Mouse (Mus musculus) T-cell, adult 2 months (primary cell): ENCODE data around the gene Hnf1b.
A peak's percentile ranks its signal among the peaks of the same experiment; 100 is the strongest.

Experiments used
- DNase-seq: peaks from one replicate; pipeline ENCODE4 v3.0.0; 2022; ENCODE audit warnings: low spot score

Gene Hnf1b

DNA sequence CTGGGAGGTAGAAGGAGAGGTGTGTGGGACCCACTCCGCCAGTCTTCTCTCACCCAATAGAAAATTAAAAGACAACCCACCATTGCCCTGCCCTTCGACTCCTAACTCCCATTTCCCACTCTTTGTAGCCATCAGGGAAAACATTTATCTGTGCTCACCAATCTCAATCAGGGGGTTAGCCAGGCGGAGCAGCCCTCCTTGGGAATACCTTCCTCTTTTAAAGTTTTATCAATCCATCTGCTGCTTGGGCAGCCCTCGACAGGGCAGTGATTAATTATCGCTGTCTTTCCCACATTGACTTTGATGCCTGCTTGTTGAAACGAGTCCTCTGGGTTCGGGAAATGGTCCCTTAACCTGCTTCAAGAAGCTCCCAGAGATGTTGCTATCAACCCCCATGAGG lies 47.7 kb downstream of the Hnf1b start:
- DNase-seq, result no peak

DNA sequence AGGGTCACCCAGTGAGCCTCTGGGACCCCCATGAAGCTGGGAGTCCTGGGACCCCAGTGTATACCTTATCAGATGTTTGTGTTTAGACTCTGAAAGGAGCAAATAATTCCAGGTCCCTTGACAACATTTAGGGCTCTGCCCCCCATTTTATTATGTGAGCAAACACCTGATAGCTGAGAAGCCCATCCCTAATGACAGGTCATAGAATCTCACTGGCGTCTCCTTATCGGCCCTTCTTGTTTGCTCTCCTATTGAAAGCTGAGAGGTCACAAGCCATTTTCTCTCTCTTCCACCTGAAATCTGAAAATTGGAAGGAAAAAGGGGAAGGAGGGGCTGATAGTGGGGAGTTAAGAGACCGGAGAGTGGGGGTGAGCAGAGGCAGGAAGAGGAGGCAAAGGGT lies 52.9 kb downstream of the Hnf1b start:
- no peak for DNase-seq

DNA sequence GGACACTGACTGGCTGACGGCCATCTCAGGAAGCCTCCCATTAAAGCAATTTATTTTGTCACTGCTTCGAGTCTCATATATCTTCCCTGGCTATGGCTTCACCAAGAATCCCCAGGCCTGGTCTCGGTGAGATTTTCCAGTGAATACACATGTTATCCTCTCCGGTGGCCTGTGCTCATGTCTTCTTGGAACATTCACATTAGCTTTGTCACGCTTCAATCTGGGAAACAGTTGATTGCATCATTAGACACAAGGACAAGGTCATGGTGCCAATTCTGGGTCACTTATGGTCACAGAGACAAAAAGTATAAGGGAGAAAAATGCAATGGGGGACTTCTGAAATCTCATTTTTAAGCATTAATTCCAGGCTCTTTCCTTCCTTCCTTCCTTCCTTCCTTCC lies 55.9 kb downstream of the Hnf1b start:
- DNase-seq, result no peak

DNA sequence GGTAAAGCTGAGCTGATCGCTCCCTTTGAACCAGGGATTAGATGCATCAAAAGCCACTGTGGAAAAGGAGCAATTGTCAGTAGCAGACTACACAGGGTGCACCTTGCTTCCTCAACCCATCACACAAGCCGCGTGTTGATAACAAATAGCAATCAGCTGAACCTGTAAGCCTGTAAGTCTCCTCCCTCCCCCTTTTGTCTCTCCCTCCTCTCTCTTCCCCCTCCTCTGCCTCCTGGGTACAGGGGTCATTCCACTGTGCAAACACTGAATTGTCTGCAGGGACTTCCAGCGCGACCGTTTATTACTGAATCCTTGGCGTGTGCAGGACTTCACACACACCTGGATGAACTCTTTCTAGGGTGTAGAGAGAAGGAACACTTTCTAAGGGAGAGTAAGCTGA lies 58.5 kb downstream of the Hnf1b start:
- DNase-seq, result no peak

DNA sequence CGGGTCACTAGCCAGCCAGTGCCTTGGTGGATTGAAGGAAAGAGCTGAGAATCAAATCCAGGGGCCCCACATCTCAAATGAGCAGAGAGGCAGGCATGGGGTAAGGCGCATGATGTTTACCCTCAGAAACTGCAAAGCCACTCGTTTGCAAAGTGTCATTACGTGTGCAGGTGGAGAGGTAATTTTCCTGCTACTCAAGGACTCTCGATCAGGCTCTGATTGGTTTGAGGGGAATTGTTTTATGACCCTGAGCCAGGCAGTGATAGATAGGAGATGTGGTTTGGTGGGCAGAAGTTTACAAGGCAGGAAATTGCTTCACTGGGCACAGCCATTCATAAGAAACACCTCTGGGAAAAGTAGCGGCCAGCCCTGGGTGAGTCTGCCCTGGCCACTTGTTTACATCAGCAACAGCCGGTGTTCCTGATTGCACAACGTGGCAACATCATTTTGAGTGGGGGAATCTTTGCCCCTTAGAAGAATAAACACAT lies 64.0 kb downstream of the Hnf1b start:
- DNase-seq, result no peak

DNA sequence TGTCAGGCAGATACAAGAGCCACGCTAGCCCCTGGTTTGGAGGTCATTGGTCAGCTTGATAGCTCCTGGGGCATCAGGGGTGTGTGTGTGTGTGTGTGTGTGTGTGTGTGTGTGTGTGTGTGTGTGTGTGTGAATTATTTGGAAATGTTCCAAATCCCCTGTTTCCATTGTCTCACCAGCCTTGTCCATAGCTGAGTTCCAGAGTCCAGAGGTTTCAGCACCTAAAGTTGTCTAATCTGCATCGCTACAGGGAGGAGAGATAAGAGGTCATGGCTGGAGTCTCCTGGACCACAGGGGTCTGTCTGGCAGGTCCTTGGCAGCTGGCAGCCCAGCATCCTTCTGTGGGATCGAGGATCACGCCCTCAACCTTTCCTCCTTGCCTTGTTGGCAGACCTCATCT lies 64.6 kb downstream of the Hnf1b start:
- DNase-seq, result no peak

DNA sequence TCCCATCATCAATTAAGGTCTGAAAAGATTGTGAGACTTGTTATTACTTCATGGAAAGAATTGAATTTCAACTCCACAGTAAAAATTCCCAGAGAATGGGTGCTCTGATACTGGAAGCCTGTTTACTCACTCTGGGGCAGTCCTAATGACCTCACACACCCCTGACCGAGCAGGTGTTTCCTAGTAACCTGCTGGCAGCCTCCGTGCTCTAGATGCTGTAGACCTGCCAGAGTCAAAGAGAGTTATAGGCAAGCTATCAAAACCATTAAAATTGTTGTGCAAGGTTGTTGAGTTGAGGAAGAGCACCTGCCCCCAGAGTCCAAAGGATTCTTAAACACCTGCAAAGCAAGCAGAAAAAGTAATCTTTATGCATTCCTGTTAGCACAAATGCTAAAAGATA lies 72.7 kb downstream of the Hnf1b start:
- DNase-seq, result no peak

DNA sequence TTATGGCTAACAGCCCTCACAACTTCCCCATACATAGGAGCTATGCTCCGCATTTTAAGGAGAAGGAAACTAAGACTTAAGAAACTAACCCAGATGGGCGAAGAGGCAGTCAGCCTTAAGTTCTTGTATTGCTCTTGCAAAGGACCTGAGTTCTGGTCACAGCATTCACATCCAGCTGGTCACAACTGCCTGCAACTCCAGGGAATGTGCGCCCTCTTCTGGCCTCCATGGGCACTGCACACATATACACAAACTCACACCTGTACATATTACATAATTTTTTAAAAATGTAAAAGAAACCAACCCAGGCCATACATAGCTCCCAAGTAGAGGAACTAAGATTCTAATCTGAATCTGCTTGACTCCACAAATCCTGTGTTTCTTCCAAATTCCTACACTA lies 77.2 kb downstream of the Hnf1b start:
- peak; percentile 11 for DNase-seq

DNA sequence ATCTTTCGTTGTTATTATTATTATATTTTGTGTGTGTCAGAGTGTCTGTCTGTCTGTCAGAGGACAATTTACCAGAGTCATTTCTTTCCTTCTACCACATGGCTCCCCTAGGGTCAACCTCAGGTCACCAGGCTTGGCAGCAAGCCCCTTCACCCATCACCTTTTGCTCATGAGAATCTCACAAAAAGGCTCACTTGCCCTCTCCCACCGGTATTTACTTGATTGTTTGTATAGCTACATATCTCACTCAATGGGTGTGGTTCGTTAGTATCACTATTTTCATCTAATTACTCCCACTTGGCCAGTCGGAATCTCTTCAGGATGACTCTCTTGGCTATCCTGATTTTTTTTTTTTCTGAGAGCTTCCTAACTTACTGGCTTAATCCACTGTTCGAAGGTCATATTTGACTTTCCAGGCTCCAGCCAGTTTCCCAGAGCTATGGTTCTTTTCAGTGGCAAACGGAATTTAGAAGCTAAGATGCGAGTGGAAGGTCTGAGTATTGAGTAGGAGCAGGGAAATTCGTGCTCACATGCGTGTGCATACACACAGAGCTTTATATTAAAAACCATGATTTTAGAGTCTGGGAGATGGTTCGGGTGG lies 82.7 kb downstream of the Hnf1b start:
- no peak for DNase-seq

DNA sequence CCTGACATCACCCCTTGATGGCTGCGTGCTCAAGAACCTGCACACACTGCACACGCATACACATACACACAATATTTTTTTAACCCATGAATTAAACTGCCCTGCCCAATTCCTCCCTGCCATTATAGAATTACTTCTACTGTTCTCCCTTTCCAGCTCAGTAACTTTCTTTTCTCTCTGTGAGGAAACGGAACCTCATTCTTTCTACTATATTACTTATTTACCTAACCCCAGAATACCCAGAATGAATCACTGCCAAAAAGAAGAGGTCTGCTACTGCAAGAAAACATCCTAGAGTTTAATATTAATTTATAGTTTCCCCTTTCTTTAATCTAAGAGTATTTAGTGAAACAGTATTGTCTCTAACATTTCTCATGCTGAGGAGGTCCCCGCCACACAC lies 83.5 kb downstream of the Hnf1b start:
- DNase-seq, result no peak

DNA sequence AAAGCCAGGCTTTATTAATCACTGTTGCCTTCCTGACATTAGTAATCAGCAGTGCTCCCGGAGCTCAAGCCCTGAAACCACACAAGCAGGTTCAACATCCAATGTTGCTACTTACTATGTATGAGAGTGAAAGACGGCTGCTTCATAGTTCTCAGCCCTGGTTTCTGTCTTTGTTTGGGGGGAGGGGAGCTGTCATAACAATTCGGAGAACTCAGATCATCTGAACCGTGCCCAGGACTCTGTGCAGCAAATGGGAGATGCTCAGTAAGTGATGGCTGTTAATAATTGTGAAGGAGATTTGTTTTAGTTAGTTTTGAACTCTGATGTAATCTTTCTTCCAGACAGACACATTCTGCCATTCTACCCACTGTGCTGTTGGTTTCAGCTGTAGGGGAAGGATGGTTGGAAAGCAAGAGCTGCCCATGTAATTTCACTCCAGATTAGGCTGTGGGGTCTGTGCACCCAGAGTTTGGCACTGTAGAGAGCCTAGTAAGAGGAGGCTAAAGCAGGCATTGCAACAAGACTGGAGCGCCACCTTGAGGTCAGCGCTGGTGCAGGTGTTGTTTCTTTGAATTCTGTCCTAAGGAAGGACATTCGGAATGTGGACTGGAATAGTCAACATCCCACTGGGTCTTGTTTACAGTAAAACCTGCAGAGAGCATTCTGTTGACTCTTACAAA lies 86.3 kb downstream of the Hnf1b start:
- DNase-seq, result peak; percentile 52

DNA sequence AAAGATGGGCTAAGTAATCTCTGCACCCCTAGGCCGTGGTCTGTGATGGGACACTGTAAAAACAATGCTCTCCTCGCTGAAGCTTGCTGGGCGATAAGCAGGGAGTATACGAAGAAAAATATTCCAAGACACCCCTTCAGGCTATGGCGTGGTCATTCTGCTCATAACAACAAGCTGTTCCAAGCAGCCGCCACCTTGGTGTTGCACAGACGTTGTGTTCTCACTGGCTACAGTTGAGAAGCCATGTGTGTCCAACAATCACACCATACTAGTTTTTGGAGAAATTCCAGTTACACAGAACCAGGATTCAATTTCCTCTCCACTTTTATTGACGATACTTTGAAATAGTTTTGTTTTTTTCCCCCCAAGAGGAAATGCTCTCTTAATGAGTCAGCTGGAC lies 88.7 kb downstream of the Hnf1b start:
- DNase-seq, result no peak

DNA sequence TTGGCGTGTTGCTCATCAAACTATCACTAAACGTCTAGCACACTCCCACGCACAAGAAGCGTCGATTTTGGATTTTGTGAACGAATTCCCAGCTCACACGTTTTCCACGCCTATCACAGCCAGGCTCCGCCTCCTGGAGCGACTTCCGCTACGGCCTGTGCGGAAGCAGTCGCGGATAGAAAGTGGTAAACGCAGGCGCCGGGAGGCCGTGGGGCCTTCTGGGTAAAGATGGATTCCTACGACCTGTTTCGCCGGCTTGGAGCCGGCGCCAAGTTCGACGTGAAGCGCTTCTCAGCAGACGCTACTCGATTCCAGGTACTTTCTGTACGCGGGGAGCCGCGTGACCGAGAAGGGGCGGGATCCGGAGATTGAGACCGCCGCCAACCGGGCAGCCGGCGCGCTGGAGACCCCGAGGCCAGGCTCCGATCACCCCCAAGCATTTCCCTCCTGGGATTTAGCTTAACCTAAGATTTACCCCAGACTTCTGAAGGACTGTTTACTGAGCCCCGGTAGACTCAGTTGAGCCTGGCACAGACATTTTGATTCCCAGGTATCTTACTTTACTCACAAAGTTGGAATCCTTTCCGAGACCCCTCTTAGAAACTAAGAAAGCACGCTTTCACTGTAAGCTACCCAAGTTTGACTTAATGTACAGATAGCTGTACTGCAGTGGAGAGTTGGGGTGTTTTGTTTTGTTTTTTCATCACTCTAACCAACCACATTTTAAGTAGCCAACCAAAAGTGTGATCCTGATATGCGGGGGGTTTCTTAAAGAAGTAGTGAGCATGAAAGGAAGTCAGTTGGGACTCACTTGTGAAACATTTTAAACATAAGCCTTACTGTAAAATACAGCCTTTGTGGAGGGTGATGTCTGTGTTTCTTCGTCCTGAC lies 92.3 kb downstream of the Hnf1b start, which contains the start of gene Ddx52:
TSS of gene Ddx52 (plus strand) at position 113 of the 891 bp plus-strand sequence.
- peak; percentile 87 for DNase-seq
